Mouse (Mus musculus): Measurements from ENCODE around the gene Mid2. TPM values are rescaled to one million over a fixed set of nuclear protein-coding genes. Genes with fewer than 3 reads are reported as not detected.

Mid2 gene
- 88.3 TPM for polyA plus RNA-seq (2014; fragmentation: Illumina TruSeq; extraction: RNeasy Lipid Tissue Mini Kit (QIAGEN cat#74804); ENCODE audit: low read depth, low replicate concordance)

GRCm38 (mm10) chrX:140664479-140665241, at the start of gene Mid2:
Gene Mid2 (plus strand): TSS chrX:140664599.

DNA sequence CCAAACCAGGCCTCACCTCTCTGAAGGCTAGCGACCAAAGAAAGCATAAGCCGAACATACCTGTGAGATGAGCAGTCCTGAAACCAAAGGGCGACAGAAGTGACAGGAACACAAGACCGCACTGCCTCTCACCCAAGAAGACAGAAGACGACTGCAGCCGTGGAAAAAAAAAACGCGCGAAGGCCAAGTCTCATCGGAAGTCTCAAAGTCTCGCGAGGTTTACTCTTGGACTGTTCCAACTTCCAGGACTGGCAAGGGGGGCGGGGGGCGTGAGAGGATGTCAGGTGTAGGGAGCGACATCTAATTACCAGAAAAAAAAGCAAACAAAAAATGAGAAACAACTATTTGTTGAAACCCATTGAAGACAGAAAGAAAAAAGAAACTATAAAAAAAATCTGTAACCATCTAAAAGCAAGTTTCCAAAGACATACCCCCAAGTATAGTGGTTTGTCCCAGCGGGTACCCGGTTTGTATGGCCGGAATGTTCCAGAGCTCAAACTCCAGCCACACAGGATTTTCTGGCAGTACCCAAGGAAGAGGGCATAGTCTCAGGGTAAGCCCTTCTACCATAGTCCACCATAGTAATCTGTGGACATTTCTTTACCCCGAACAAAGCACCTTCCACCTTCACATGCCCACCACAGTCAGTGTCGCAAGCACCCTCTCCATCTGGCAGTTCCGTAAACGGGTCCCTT, 149.1 kb downstream of the Mid2 start, which contains the start of gene Tex13b:
Gene Tex13b (minus strand): TSS at position 122 of the 695 bp plus-strand sequence.

Other genes starting within 250 kb of the Mid2 start
- gene Prps1, start 208.0 kb upstream of the Mid2 start, polyA plus RNA-seq (2014; fragmentation: Illumina TruSeq; extraction: RNeasy Lipid Tissue Mini Kit (QIAGEN cat#74804); ENCODE audit: low read depth, low replicate concordance), result 38.8 TPM
- 132 TPM for gene Tsc22d3, start 63.9 kb upstream of the Mid2 start, polyA plus RNA-seq (2014; fragmentation: Illumina TruSeq; extraction: RNeasy Lipid Tissue Mini Kit (QIAGEN cat#74804); ENCODE audit: low read depth, low replicate concordance)
- not detected for gene Tex13b, start 148.8 kb downstream of the Mid2 start, polyA plus RNA-seq (2014; fragmentation: Illumina TruSeq; extraction: RNeasy Lipid Tissue Mini Kit (QIAGEN cat#74804); ENCODE audit: low read depth, low replicate concordance)
- 19.3 TPM for gene Vsig1, start 243.0 kb downstream of the Mid2 start, polyA plus RNA-seq (2014; fragmentation: Illumina TruSeq; extraction: RNeasy Lipid Tissue Mini Kit (QIAGEN cat#74804); ENCODE audit: low read depth, low replicate concordance)

Measured in sigmoid colon, adult 10 weeks (tissue).